Mouse (Mus musculus) stomach, embryonic 16.5 days (tissue): ENCODE data around the gene Pigk. TPM values are rescaled to one million over a fixed set of nuclear protein-coding genes. Genes with fewer than 3 reads are reported as not detected.

Experiments used
- ATAC-seq: fragments of 200-750 bp; cut with Nextera tagmentation; 2 replicates; pipeline ENCODE4 v1.8.0; 2017; ENCODE audit warnings: moderate number of reproducible peaks, moderate TSS enrichment; ENCODE audit not compliant: insufficient read depth, low FRiP score
- H3K27ac ChIP-seq: fragments of 300-500 bp; sonication (generic); 2 replicates; pipeline ENCODE4 v1.5.1; 2014; ENCODE audit warnings: low read length
- H3K27me3 ChIP-seq: fragments of 300-500 bp; sonication (generic); 2 replicates; pipeline ENCODE4 v1.6.1; 2014; ENCODE audit warnings: low read length, control low read depth, mixed read lengths; ENCODE audit not compliant: control insufficient read depth, insufficient read depth
- H3K36me3 ChIP-seq: fragments of 300-500 bp; sonication (generic); 2 replicates; pipeline ENCODE4 v1.6.1; 2014; ENCODE audit warnings: low read length; ENCODE audit not compliant: control insufficient read depth, insufficient read depth
- H3K4me1 ChIP-seq: fragments of 300-500 bp; sonication (generic); 2 replicates; pipeline ENCODE4 v1.6.1; 2014; ENCODE audit warnings: low read length, control low read depth, mixed read lengths; ENCODE audit not compliant: control insufficient read depth, insufficient read depth
- H3K4me2 ChIP-seq: fragments of 300-500 bp; sonication (generic); 2 replicates; pipeline ENCODE4 v1.6.1; 2014; ENCODE audit warnings: low read depth, low read length, mixed read lengths
- H3K4me3 ChIP-seq: fragments of 300-500 bp; sonication (generic); replicated peaks from 2 replicates; pipeline ENCODE4 v1.5.1; 2014; ENCODE audit warnings: mild to moderate bottlenecking, low read length
- H3K9ac ChIP-seq: fragments of 300-500 bp; sonication (generic); 2 replicates; pipeline ENCODE4 v1.6.1; 2014; ENCODE audit warnings: low read length
- H3K9me3 ChIP-seq: fragments of 300-500 bp; sonication (generic); replicated peaks from 2 replicates; pipeline ENCODE4 v1.6.1; 2016; ENCODE audit warnings: low read length, control low read depth; ENCODE audit not compliant: control insufficient read depth
- WGBS: fragments of 180-500 bp; shearing (Covaris S2); extraction: QIAGEN DNeasy Blood & Tissue Kit; methylation state at CpG from one replicate; pipeline ENCODE4 v1.1.7; 2014; 5-methylcytosine and 5-hydroxymethylcytosine counted together
- polyA plus RNA-seq: library from polyadenylated mRNA; unstranded; fragments of >200 nt; fragmentation: Nextera tagmentation; extraction: Ambion mirVana; gene quantifications from 2 replicates; pipeline ENCODE4 v1.2.1, GENCODE M21; 2015

Pigk gene
- polyA plus RNA-seq, 1 experiment from 2014 or later, result 39.0 TPM

DNA sequence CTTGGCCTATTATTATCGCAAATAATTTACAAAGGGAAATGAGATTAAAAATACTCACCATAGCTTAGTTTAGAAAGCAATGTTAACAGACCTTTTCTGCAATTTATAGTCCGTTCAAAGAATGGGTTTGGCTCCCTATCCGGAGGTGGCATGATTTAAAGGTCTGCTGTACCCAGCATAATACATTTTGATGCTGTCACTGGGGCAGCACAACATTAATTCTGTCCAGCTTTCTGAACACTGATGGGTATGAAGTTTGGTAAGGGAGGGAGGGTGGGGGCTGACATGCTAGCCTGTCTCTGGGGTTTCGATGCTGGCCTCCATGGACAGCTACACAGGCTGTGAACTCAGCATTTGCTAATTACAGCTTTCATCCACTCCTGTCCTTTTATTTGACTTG, 118.5 kb downstream of the Pigk start:
- no peak overlapping the region for H3K9ac ChIP-seq
- WGBS, result 87% methylated on average over 4 of the region's 4 CpGs
- H3K4me3 ChIP-seq, result no peak overlapping the region
- H3K36me3 ChIP-seq, result no peaks in the 10 kb centered on the region
- H3K27ac ChIP-seq, result no peak overlapping the region
- no peaks in the 10 kb centered on the region for H3K27me3 ChIP-seq
- no peaks in the 10 kb centered on the region for H3K9me3 ChIP-seq
- no peaks in the 10 kb centered on the region for H3K4me1 ChIP-seq
- H3K4me2 ChIP-seq, result no peak overlapping the region
- ATAC-seq, result no peak

DNA sequence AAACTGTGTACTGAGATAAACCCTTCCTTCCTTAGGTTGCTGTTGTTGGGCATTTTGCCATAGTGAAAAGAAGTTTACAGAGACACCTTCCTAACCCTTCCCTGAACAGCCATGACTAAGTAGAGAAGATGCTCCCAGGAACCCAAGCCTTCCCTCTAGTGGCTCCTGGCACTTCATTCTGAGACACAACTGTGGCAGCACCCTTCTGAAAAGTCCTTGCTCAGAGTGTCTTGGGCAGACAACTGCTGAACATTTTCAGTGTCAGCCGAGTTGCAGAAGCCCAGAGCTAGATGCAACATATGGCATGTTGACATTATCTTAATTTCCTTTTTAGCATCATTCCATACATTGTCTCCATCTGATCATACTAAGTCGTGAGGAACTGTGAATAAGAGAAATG, 123.5 kb downstream of the Pigk start:
- H3K27me3 ChIP-seq, result no peaks in the 10 kb centered on the region

DNA sequence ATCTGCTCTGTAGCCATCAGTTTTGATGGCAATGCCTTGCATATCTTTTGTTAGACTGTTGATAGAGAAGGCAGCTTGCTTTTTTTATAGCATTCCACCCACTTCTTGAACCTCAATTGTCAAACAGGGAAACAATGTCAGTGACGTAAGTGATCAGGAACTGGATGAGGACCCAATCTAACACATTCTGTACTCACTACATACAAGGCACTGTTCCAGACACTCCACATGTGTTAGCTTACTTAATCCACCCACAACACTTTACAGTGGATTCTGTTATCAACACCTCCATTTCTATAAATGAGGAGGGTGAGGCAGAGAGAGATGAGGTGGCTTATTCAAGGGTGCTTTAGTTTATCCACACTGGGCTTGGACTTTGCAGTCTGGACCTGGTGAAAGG, 124.0 kb downstream of the Pigk start:
- Histone ChIP-seq H3K4me3 (no peak overlapping the region), H3K36me3 (no peaks in the 10 kb centered on the region), H3K27ac (no peak overlapping the region), H3K9ac (no peak overlapping the region), H3K4me1 (no peaks in the 10 kb centered on the region), H3K4me2 (no peak overlapping the region), H3K27me3 (no peaks in the 10 kb centered on the region), H3K9me3 (no peaks in the 10 kb centered on the region)
- no peak for ATAC-seq
- 81% methylated on average over 1 of the region's 1 CpGs for WGBS

More for the DNA sequence above, 123.5 kb downstream of the Pigk start:
- Histone ChIP-seq H3K36me3 (no peaks in the 10 kb centered on the region), H3K9ac (no peak overlapping the region), H3K27ac (no peak overlapping the region), H3K4me1 (no peaks in the 10 kb centered on the region), H3K4me2 (no peak overlapping the region), H3K4me3 (no peak overlapping the region), H3K9me3 (no peaks in the 10 kb centered on the region)
- 55% methylated on average over 2 of the region's 2 CpGs for WGBS
- ATAC-seq, result no peak

DNA sequence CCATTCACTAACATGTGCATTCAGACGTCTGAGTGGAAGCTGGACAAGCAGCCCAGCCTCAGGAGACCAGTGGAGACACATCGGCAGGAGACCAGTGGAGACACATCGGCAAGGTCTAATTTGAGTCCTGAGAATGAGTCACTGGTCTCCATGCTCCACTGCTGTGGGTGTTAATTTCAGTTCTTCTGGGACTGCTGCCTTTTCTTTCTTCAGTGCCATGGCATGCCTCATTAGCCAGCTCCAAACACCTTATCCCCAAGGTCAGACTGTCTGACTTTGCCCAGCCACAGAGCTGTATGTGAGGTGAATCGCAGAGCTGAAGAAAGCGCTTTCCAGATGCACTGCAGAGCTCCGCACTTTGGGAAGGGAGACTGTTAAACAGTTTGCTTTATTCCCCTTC, 127.4 kb downstream of the Pigk start:
- H3K36me3 ChIP-seq, result no peaks in the 10 kb centered on the region
- no peak overlapping the region for H3K4me3 ChIP-seq
- H3K4me1 ChIP-seq, result no peaks in the 10 kb centered on the region
- no peak for ATAC-seq
- no peaks in the 10 kb centered on the region for H3K9me3 ChIP-seq
- H3K27me3 ChIP-seq, result no peaks in the 10 kb centered on the region
- WGBS, result 86% methylated on average over 6 of the region's 6 CpGs
- no peak overlapping the region for H3K27ac ChIP-seq
- no peak overlapping the region for H3K4me2 ChIP-seq
- H3K9ac ChIP-seq, result no peak overlapping the region

DNA sequence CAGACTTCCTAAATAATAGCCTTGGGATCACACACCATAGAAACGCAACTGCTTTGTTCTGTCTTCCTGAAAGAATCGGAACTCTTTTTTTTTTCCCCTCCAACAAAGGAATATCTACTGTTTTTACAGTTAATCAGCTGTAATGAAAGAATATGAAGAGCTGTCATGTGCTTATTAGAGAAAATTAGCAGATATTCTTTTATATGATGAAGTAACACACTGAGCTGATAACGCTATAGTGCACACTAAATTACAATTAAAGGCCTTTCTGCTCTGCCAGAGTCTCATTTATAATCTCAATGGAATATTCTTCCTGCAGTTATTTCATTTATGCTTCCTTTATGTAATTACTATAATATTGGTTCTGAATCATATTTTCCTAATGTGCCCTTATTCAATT, 128.7 kb downstream of the Pigk start:
- WGBS, result 76% methylated on average over 3 of the region's 3 CpGs
- Histone ChIP-seq H3K4me1 (no peaks in the 10 kb centered on the region), H3K4me3 (no peak overlapping the region), H3K27ac (no peak overlapping the region), H3K9me3 (no peaks in the 10 kb centered on the region), H3K36me3 (no peaks in the 10 kb centered on the region), H3K27me3 (no peaks in the 10 kb centered on the region), H3K4me2 (no peak overlapping the region), H3K9ac (no peak overlapping the region)
- ATAC-seq, result no peak

DNA sequence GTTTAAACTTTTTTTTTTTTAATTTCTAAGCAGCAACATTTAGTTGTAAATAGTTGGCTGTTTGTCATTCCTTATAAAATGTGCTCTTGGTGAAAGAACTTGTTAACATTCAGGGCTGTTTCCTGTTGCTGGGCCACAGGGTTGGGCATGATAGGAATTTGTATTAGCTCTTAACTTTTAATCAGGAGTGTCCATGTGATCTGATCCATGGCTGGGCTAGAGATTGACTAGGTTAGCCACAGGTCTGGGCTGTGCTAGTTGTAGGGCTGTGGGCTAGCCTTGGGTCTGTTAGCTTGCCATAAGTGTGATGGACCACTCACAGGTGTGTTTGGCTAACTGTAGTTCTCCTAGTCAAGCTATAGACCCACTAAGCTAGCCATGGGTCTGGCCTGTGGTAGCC, 130.0 kb downstream of the Pigk start:
- Histone ChIP-seq H3K27ac (no peak overlapping the region), H3K9me3 (no peaks in the 10 kb centered on the region), H3K4me3 (no peak overlapping the region), H3K4me2 (no peak overlapping the region), H3K4me1 (no peaks in the 10 kb centered on the region), H3K9ac (no peak overlapping the region), H3K36me3 (no peaks in the 10 kb centered on the region), H3K27me3 (no peaks in the 10 kb centered on the region)
- ATAC-seq, result no peak

DNA sequence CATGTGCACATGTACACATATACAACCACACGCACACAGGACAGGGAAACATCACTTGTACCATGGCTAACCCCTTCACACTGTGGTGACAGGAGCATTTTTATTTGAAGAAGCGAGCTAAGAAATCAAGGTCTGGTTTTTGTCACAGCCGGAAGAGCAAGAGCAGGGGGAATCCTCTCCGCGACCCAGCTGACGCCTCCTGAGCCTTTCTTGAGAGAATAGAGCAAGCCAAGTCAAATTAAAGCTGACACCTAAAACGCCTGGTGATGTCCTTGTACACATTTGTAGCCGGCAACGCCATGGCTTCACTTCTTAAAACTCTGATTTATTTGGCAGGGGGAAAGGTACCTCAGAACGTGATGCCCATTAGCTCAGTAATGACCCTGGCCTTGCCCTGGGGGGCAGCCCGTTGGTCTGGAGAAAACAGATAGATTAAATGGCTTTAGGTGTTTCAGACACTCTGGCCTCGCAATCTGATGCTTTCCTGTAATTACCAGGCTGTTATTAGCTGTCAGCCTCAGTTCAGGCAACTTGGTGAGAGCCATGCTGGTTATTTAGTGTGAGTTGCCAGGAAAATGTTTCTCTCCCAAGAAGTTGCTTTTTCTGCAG, 141.2 kb downstream of the Pigk start:
- WGBS, result 45% methylated on average over 12 of the region's 12 CpGs
- no peaks in the 10 kb centered on the region for H3K27me3 ChIP-seq
- H3K36me3 ChIP-seq, result no peaks in the 10 kb centered on the region
- no peak overlapping the region for H3K27ac ChIP-seq
- no peaks in the 10 kb centered on the region for H3K4me1 ChIP-seq
- no peak overlapping the region for H3K4me2 ChIP-seq
- H3K9me3 ChIP-seq, result no peaks in the 10 kb centered on the region
- H3K9ac ChIP-seq, result no peak overlapping the region
- ATAC-seq, result no peak
- H3K4me3 ChIP-seq, result no peak overlapping the region

DNA sequence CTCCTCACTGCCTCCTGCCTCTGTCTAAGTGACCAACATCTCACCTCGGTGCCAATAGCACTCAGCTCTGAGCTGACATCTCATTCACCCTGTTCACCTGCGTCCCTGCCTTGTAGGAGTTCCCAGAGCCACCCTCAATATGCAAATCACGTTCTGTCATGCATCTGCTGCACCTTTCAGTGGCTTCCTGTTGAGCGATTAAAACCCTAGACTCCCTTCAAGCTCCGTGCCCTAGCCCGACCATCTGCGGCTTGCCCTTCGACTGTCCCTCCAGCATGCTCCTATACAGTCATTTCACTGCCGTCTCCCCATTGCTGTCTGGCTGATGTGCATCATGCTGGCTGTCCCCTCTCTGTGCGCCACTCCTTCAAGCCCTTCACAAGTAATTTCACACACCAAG, 142.2 kb downstream of the Pigk start:
- no peak overlapping the region for H3K4me3 ChIP-seq
- 69% methylated on average over 10 of the region's 10 CpGs for WGBS
- H3K27ac ChIP-seq, result no peak overlapping the region
- H3K27me3 ChIP-seq, result no peaks in the 10 kb centered on the region
- ATAC-seq, result no peak
- H3K36me3 ChIP-seq, result no peaks in the 10 kb centered on the region
- H3K4me1 ChIP-seq, result no peaks in the 10 kb centered on the region
- H3K9me3 ChIP-seq, result no peaks in the 10 kb centered on the region
- no peak overlapping the region for H3K4me2 ChIP-seq
- H3K9ac ChIP-seq, result no peak overlapping the region

DNA sequence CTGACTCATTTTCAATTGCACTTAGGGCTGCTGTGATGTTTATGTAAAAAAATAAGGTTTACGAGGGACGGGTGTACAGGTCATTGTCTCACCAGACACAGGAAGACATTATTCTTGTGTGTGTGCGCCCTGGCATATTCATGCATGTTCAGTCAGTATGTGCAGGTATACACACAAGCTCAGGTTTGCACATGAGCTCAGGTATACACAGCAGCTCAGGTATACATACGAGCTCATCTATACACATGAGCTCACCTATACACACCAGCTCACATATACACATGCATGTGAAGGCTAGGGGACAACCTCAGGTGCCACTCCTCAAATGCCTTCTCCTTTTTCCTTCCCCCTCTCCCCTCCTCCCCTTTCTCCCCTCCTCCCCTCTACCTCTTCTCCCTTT, 147.6 kb downstream of the Pigk start:
- no peaks in the 10 kb centered on the region for H3K4me1 ChIP-seq
- 54% methylated on average over 4 of the region's 4 CpGs for WGBS
- no peak overlapping the region for H3K27ac ChIP-seq
- ATAC-seq, result no peak
- no peak overlapping the region for H3K4me2 ChIP-seq
- H3K36me3 ChIP-seq, result no peaks in the 10 kb centered on the region
- H3K9ac ChIP-seq, result no peak overlapping the region
- H3K27me3 ChIP-seq, result no peaks in the 10 kb centered on the region
- H3K4me3 ChIP-seq, result no peak overlapping the region
- no peaks in the 10 kb centered on the region for H3K9me3 ChIP-seq

DNA sequence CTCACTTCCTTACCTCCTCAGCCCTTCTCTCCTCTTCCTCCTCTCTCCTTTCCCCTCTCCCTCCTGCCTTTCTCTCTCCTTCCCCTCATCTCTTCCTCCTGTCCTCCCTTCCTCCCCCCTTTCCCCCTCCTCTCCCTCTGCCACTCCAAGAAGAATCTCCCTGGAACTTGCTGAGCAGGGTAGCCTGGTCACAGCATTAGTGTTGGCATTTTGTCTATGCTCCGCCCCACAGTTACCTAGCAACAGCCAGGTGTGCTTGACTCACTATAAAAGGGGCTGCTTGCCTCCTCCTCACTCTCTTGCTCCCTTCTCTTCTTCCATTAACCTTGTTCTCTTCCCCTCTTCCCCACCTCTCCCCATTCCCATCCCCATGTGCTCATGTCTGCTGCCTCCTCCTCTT, 148.1 kb downstream of the Pigk start:
- Histone ChIP-seq H3K4me1 (no peaks in the 10 kb centered on the region), H3K36me3 (no peaks in the 10 kb centered on the region), H3K4me2 (no peak overlapping the region), H3K9me3 (no peaks in the 10 kb centered on the region), H3K9ac (no peak overlapping the region), H3K27me3 (no peaks in the 10 kb centered on the region), H3K27ac (no peak overlapping the region), H3K4me3 (no peak overlapping the region)
- 62% methylated on average over 1 of the region's 1 CpGs for WGBS
- ATAC-seq, result no peak
